Mouse (Mus musculus): Measurements from ENCODE around the gene Tas1r3. TPM values are rescaled to one million over a fixed set of nuclear protein-coding genes. Genes with fewer than 3 reads are reported as not detected.
A peak's percentile ranks its signal among the peaks of the same experiment; 100 is the strongest.

The Tas1r3 gene
- polyA plus RNA-seq, 1 experiment, result 0.08 TPM

DNA sequence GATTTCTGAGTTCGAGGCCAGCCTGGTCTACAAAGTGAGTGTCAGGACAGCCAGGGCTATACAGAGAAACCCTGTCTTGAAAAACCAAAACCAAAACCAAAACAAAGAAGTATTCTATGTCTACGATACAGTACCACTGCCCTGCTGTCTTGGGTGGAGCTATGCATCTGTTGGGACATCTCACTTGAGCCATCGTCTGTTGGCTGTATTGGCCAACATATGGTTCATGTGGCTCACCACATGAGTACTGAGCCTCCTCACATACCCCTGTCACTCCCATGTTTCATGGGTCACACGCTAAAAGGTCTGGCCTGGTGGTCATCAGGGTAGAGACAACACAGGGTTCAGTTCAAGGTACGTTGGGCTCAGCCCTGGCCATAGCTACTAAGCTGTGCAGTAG is 23.2 kb upstream of the Tas1r3 start:
- Histone ChIP-seq H3K36me3 (ENCODE audit: control insufficient read depth, insufficient read depth) (peaks cover 42% of the 10 kb centered on the region), H3K27me3 (ENCODE audit: control insufficient read depth, insufficient read depth, insufficient read length) (no peaks in the 10 kb centered on the region), H3K79me2 (ENCODE audit: control insufficient read depth, insufficient read depth) (peaks cover 23% of the 10 kb centered on the region), H3K4me3 (ENCODE audit: insufficient read depth, poor library complexity, severe bottlenecking) (no peak overlapping the region), H3ac (ENCODE audit: control insufficient read depth, insufficient read length, low read depth) (no peak overlapping the region), H3K79me3 (ENCODE audit: low read depth) (peaks cover 7% of the 10 kb centered on the region)
- TF ChIP-seq CTCF (IDR thresholded peaks at IDR 0.05; ENCODE audit: control insufficient read depth, insufficient read depth, insufficient read length) (no peak), MYOG (IDR thresholded peaks at IDR 0.05; ENCODE audit: control insufficient read depth, extremely low read depth, insufficient read length) (no peak), FOSL1 (IDR thresholded peaks at IDR 0.05; ENCODE audit: insufficient read depth, low read length, poor library complexity, severe bottlenecking) (no peak), MYOD1 (IDR thresholded peaks at IDR 0.05; ENCODE audit: control insufficient read depth, insufficient read length, low read depth) (no peak), CEBPB (IDR thresholded peaks at IDR 0.05; ENCODE audit: low read depth) (no peak), MAX (IDR thresholded peaks at IDR 0.05) (no peak), USF1 (IDR thresholded peaks at IDR 0.05; ENCODE audit: low read depth) (no peak)

- TF ChIP-seq USF1 (IDR thresholded peaks at IDR 0.05; ENCODE audit: low read depth), result no peak
- no peaks in the 10 kb centered on the region for H3K27me3 ChIP-seq (ENCODE audit: control insufficient read depth, insufficient read depth, insufficient read length)
- H3K36me3 ChIP-seq (ENCODE audit: control insufficient read depth, insufficient read depth), result peaks cover 30% of the 10 kb centered on the region
- H3K79me3 ChIP-seq (ENCODE audit: low read depth), result peaks cover 5% of the 10 kb centered on the region
- peaks cover 22% of the 10 kb centered on the region for H3K79me2 ChIP-seq (ENCODE audit: control insufficient read depth, insufficient read depth)
- H3K4me3 ChIP-seq (ENCODE audit: insufficient read depth, poor library complexity, severe bottlenecking), result no peak overlapping the region
- H3ac ChIP-seq (ENCODE audit: control insufficient read depth, insufficient read length, low read depth), result no peak overlapping the region
Observed at GRCm38 (mm10) chr4:155883587-155883986, 20.4 kb upstream of the Tas1r3 start.

DNA sequence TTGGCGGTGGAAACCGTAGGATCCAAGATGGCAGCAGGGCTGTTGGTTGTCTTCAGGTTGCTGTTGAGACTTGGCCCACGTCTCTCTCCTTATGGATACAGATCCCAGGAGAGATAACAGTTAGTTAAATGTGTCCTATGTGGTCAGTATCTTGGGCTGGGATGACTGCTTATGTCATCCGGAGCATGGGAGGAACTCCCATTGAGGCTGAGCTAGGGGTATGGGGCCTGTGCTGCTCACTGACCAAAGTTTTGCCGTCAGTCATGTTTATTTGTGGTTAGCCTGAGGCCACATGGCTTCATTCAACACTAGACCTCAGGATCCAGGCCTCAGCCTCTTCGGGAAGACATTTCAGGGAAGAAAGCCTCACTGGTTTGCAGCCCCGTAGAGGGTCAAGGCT is 8.2 kb upstream of the Tas1r3 start:
- Histone ChIP-seq H3K36me3 (ENCODE audit: control insufficient read depth, insufficient read depth) (peaks cover 35% of the 10 kb centered on the region), H3K79me3 (ENCODE audit: low read depth) (peaks cover 32% of the 10 kb centered on the region), H3ac (ENCODE audit: control insufficient read depth, insufficient read length, low read depth) (no peak overlapping the region), H3K79me2 (ENCODE audit: control insufficient read depth, insufficient read depth) (peaks cover 75% of the 10 kb centered on the region), H3K4me3 (ENCODE audit: insufficient read depth, poor library complexity, severe bottlenecking) (no peak overlapping the region), H3K27me3 (ENCODE audit: control insufficient read depth, insufficient read depth, insufficient read length) (no peaks in the 10 kb centered on the region)
- TF ChIP-seq CEBPB (IDR thresholded peaks at IDR 0.05; ENCODE audit: low read depth), result no peak
- peak; percentile 36 for TF ChIP-seq USF1 (IDR thresholded peaks at IDR 0.05; ENCODE audit: low read depth)

GRCm38 (mm10) chr4:155869317-155870033 is 6.3 kb upstream of the Tas1r3 start, which contains the start of the genes Cptp and Ints11:
Gene Cptp, minus strand, starts transcription at chr4:155869440.
Gene Ints11, plus strand, starts transcription at chr4:155869546.
- Histone ChIP-seq H3K79me3 (ENCODE audit: low read depth) (peaks cover 29% of the 10 kb centered on the region), H3K27me3 (ENCODE audit: control insufficient read depth, insufficient read depth, insufficient read length) (no peaks in the 10 kb centered on the region), H3K4me3 (ENCODE audit: insufficient read depth, poor library complexity, severe bottlenecking) (peak within 1 kb of the TSS; percentile 69), H3K36me3 (ENCODE audit: control insufficient read depth, insufficient read depth) (peaks cover 29% of the 10 kb centered on the region), H3ac (ENCODE audit: control insufficient read depth, insufficient read length, low read depth) (peak within 1 kb of the TSS; percentile 99), H3K79me2 (ENCODE audit: control insufficient read depth, insufficient read depth) (peaks cover 71% of the 10 kb centered on the region)
- TF ChIP-seq FOSL1 (IDR thresholded peaks at IDR 0.05; ENCODE audit: insufficient read depth, low read length, poor library complexity, severe bottlenecking), result no peak
- TF ChIP-seq MAX (IDR thresholded peaks at IDR 0.05), result no peak
- TF ChIP-seq USF1 (IDR thresholded peaks at IDR 0.05; ENCODE audit: low read depth), result no peak
- TF ChIP-seq MYOG (IDR thresholded peaks at IDR 0.05; ENCODE audit: control insufficient read depth, extremely low read depth, insufficient read length), result no peak
- TF ChIP-seq CTCF (IDR thresholded peaks at IDR 0.05; ENCODE audit: control insufficient read depth, insufficient read depth, insufficient read length), result no peak
- TF ChIP-seq MYOD1 (IDR thresholded peaks at IDR 0.05; ENCODE audit: control insufficient read depth, insufficient read length, low read depth), result no peak
- no peak for TF ChIP-seq CEBPB (IDR thresholded peaks at IDR 0.05; ENCODE audit: low read depth)

- Histone ChIP-seq H3K79me2 (ENCODE audit: control insufficient read depth, insufficient read depth) (peaks cover 64% of the 10 kb centered on the region), H3K27me3 (ENCODE audit: control insufficient read depth, insufficient read depth, insufficient read length) (no peaks in the 10 kb centered on the region), H3K79me3 (ENCODE audit: low read depth) (peaks cover 26% of the 10 kb centered on the region), H3K4me3 (ENCODE audit: insufficient read depth, poor library complexity, severe bottlenecking) (peak overlapping the region; percentile 69), H3ac (ENCODE audit: control insufficient read depth, insufficient read length, low read depth) (peak overlapping the region; percentile 92), H3K36me3 (ENCODE audit: control insufficient read depth, insufficient read depth) (peaks cover 28% of the 10 kb centered on the region)
- TF ChIP-seq MAX (IDR thresholded peaks at IDR 0.05) (no peak), FOSL1 (IDR thresholded peaks at IDR 0.05; ENCODE audit: insufficient read depth, low read length, poor library complexity, severe bottlenecking) (no peak), CEBPB (IDR thresholded peaks at IDR 0.05; ENCODE audit: low read depth) (no peak), MYOD1 (IDR thresholded peaks at IDR 0.05; ENCODE audit: control insufficient read depth, insufficient read length, low read depth) (no peak), CTCF (IDR thresholded peaks at IDR 0.05; ENCODE audit: control insufficient read depth, insufficient read depth, insufficient read length) (no peak), USF1 (IDR thresholded peaks at IDR 0.05; ENCODE audit: low read depth) (no peak), MYOG (IDR thresholded peaks at IDR 0.05; ENCODE audit: control insufficient read depth, extremely low read depth, insufficient read length) (no peak)
Observed at GRCm38 (mm10) chr4:155868614-155869298, 5.6 kb upstream of the Tas1r3 start.

GRCm38 (mm10) chr4:155861787-155862186 is 1.4 kb downstream of the Tas1r3 start:
- TF ChIP-seq USF1 (IDR thresholded peaks at IDR 0.05; ENCODE audit: low read depth) (no peak), MAX (IDR thresholded peaks at IDR 0.05) (no peak), MYOG (IDR thresholded peaks at IDR 0.05; ENCODE audit: control insufficient read depth, extremely low read depth, insufficient read length) (no peak), FOSL1 (IDR thresholded peaks at IDR 0.05; ENCODE audit: insufficient read depth, low read length, poor library complexity, severe bottlenecking) (no peak), MYOD1 (IDR thresholded peaks at IDR 0.05; ENCODE audit: control insufficient read depth, insufficient read length, low read depth) (no peak), CEBPB (IDR thresholded peaks at IDR 0.05; ENCODE audit: low read depth) (no peak)
- H3K27me3 ChIP-seq (ENCODE audit: control insufficient read depth, insufficient read depth, insufficient read length), result no peaks in the 10 kb centered on the region
- H3K79me2 ChIP-seq (ENCODE audit: control insufficient read depth, insufficient read depth), result peaks cover 5% of the 10 kb centered on the region
- no peak overlapping the region for H3K4me3 ChIP-seq (ENCODE audit: insufficient read depth, poor library complexity, severe bottlenecking)
- no peaks in the 10 kb centered on the region for H3K79me3 ChIP-seq (ENCODE audit: low read depth)
- peaks cover 28% of the 10 kb centered on the region for H3K36me3 ChIP-seq (ENCODE audit: control insufficient read depth, insufficient read depth)
- no peak overlapping the region for H3ac ChIP-seq (ENCODE audit: control insufficient read depth, insufficient read length, low read depth)
